Mouse (Mus musculus) cerebellum, adult 8-10 months (tissue): ENCODE results near the gene Cyp26b1.
A peak's percentile ranks its signal among the peaks of the same experiment; 100 is the strongest.
"Not testable (repeated sequence)": the region's sequence is repeated elsewhere in the genome, so short reads cannot be mapped to it uniquely, and the experiment has no call there.

ENCODE experiments used
- DNase-seq: peaks from one replicate; pipeline ENCODE4 v3.0.0; 2022

Cyp26b1 gene

GRCm38 (mm10) chr6:84593693-84594092 lies at the start of gene Cyp26b1:
Cyp26b1 (minus strand) TSS chr6:84593908.
- DNase-seq = no peak

- DNase-seq = no peak
Measured at GRCm38 (mm10) chr6:84641062-84641431, 47.3 kb upstream of the Cyp26b1 start.

GRCm38 (mm10) chr6:84640324-84641061 lies 46.8 kb upstream of the Cyp26b1 start:
- DNase-seq = no peak

GRCm38 (mm10) chr6:84638206-84638605 lies 44.5 kb upstream of the Cyp26b1 start:
- DNase-seq = no peak

- DNase-seq = no peak
Measured at GRCm38 (mm10) chr6:84631588-84631987, 37.9 kb upstream of the Cyp26b1 start.

- DNase-seq = no peak
Measured at GRCm38 (mm10) chr6:84630276-84630675, 36.6 kb upstream of the Cyp26b1 start.

GRCm38 (mm10) chr6:84628831-84629230 lies 35.1 kb upstream of the Cyp26b1 start:
- DNase-seq = no peak

GRCm38 (mm10) chr6:84626398-84626797 lies 32.7 kb upstream of the Cyp26b1 start:
- no peak for DNase-seq

- DNase-seq = no peak
Measured at GRCm38 (mm10) chr6:84619166-84619565, 25.5 kb upstream of the Cyp26b1 start.

- DNase-seq = no peak
Measured at GRCm38 (mm10) chr6:84617051-84617450, 23.3 kb upstream of the Cyp26b1 start.

- no peak for DNase-seq
Measured at GRCm38 (mm10) chr6:84616586-84616985, 22.9 kb upstream of the Cyp26b1 start.

GRCm38 (mm10) chr6:84613561-84613960 lies 19.9 kb upstream of the Cyp26b1 start:
- no peak for DNase-seq

- no peak for DNase-seq
Measured at GRCm38 (mm10) chr6:84601136-84601889, 7.6 kb upstream of the Cyp26b1 start.

- not testable (repeated sequence) for DNase-seq
Measured at GRCm38 (mm10) chr6:84599296-84599695, 5.6 kb upstream of the Cyp26b1 start.

- no peak for DNase-seq
Measured at GRCm38 (mm10) chr6:84598725-84599124, 5.0 kb upstream of the Cyp26b1 start.

- DNase-seq = no peak
Measured at GRCm38 (mm10) chr6:84594626-84595025, 918 bp upstream of the Cyp26b1 start.

GRCm38 (mm10) chr6:84590961-84591745 lies 2.6 kb downstream of the Cyp26b1 start:
- no peak for DNase-seq

- peak; percentile 82 for DNase-seq
Measured at GRCm38 (mm10) chr6:84589742-84590686, 3.7 kb downstream of the Cyp26b1 start.

GRCm38 (mm10) chr6:84588895-84589652 lies 4.6 kb downstream of the Cyp26b1 start:
- no peak for DNase-seq

- DNase-seq = no peak
Measured at GRCm38 (mm10) chr6:84588221-84588894, 5.3 kb downstream of the Cyp26b1 start.
